Mouse (Mus musculus) myocyte (in vitro differentiated cells): Measurements from ENCODE around the gene Cd79a.

Experiments
- E2F4 ChIP-seq: IDR thresholded peaks from one replicate; pipeline ENCODE4 v1.6.1; 2011; ENCODE audit warnings: mild to moderate bottlenecking, control low read depth, moderate library complexity; ENCODE audit not compliant: insufficient read depth
- MAX ChIP-seq: IDR thresholded peaks from one replicate; pipeline ENCODE4 v1.6.1; 2011; ENCODE audit warnings: low read depth, mild to moderate bottlenecking, control low read depth
- POLR2A ChIP-seq: IDR thresholded peaks from one replicate; pipeline ENCODE4 v1.6.1; 2011; ENCODE audit warnings: low read depth, mild to moderate bottlenecking, control low read depth, moderate library complexity; ENCODE audit not compliant: insufficient read length
- USF1 ChIP-seq: IDR thresholded peaks from one replicate; pipeline ENCODE4 v1.6.1; 2011; ENCODE audit warnings: low read depth, mild to moderate bottlenecking, control low read depth, moderate library complexity

GRCm38 (mm10) chr7:24896269-24896668 is 912 bp upstream of the Cd79a start:
- TF ChIP-seq MAX (no peak), USF1 (no peak), POLR2A (no peak), E2F4 (no peak)
